Mouse (Mus musculus) midbrain, embryonic 15.5 days (tissue): ENCODE measurements around the gene Zdhhc7. TPM values are rescaled to one million over a fixed set of nuclear protein-coding genes. Genes with fewer than 3 reads are reported as not detected.
A peak's percentile ranks its signal among the peaks of the same experiment; 100 is the strongest.

Source experiments
- ATAC-seq: fragments of 200-750 bp; cut with Nextera tagmentation; replicated peaks from 2 replicates; pipeline ENCODE4 v1.8.0; 2017; ENCODE audit warnings: moderate TSS enrichment
- H3K27ac ChIP-seq: fragments of 300-500 bp; sonication (generic); 2 replicates; pipeline ENCODE4 v1.5.1; 2015; ENCODE audit warnings: mild to moderate bottlenecking, inconsistent platforms
- H3K27me3 ChIP-seq: fragments of 300-500 bp; sonication (generic); replicated peaks from 2 replicates; pipeline ENCODE4 v1.6.1; 2015; ENCODE audit warnings: inconsistent platforms
- H3K36me3 ChIP-seq: fragments of 300-500 bp; sonication (generic); replicated peaks from 2 replicates; pipeline ENCODE4 v1.6.1; 2015; ENCODE audit warnings: inconsistent platforms
- H3K4me1 ChIP-seq: fragments of 300-500 bp; sonication (generic); 2 replicates; pipeline ENCODE4 v1.6.1; 2015; ENCODE audit warnings: inconsistent platforms
- H3K4me2 ChIP-seq: fragments of 300-500 bp; sonication (generic); 2 replicates; pipeline ENCODE4 v1.6.1; 2015; ENCODE audit warnings: inconsistent platforms, mild to moderate bottlenecking, moderate library complexity
- H3K4me3 ChIP-seq: fragments of 300-500 bp; sonication (generic); 2 replicates; pipeline ENCODE4 v1.5.1; 2015; ENCODE audit warnings: mild to moderate bottlenecking, inconsistent platforms
- H3K9ac ChIP-seq: fragments of 300-500 bp; sonication (generic); 2 replicates; pipeline ENCODE4 v1.6.1; 2015; ENCODE audit warnings: mild to moderate bottlenecking, inconsistent platforms
- H3K9me3 ChIP-seq: fragments of 300-500 bp; sonication (generic); 2 replicates; pipeline ENCODE4 v1.6.1; 2016; ENCODE audit warnings: inconsistent platforms
- WGBS: fragments of 180-500 bp; shearing (Covaris S2); methylation state at CpG from one replicate; pipeline ENCODE4 v1.1.7; 2015; ENCODE audit warnings: mixed read lengths; 5-methylcytosine and 5-hydroxymethylcytosine counted together
- polyA plus RNA-seq: library from polyadenylated mRNA; unstranded; fragments of >200 nt; fragmentation: Nextera tagmentation; extraction: Ambion mirVana; gene quantifications from 2 replicates; pipeline ENCODE4 v1.2.1, GENCODE M21; 2015

The Zdhhc7 gene
- polyA plus RNA-seq, 1 experiment from 2014 or later: 31.3 TPM

- no peak for ATAC-seq
- no peak overlapping the region for H3K4me2 ChIP-seq
- peaks cover 34% of the 10 kb centered on the region for H3K4me1 ChIP-seq
These were observed 25.3 kb upstream of the Zdhhc7 start for GRCm38 (mm10) chr8:120126357-120127161.

GRCm38 (mm10) chr8:120124836-120125389 lies 23.6 kb upstream of the Zdhhc7 start:
- no peaks in the 10 kb centered on the region for H3K9me3 ChIP-seq
- WGBS: 27% methylated on average over 7 of the region's 7 CpGs
- no peaks in the 10 kb centered on the region for H3K27me3 ChIP-seq
- H3K9ac ChIP-seq: no peak overlapping the region
- no peaks in the 10 kb centered on the region for H3K36me3 ChIP-seq
- H3K4me1 ChIP-seq: peaks cover 34% of the 10 kb centered on the region
- H3K4me2 ChIP-seq: no peak overlapping the region
- no peak overlapping the region for H3K4me3 ChIP-seq
- 0 out of 2 replicates have a peak overlapping the region, but pooled peaks have one; percentile 17 for H3K27ac ChIP-seq
- ATAC-seq: peak; percentile 65; the same call in 1 of the 2 replicates

More at GRCm38 (mm10) chr8:120126357-120127161, 25.3 kb upstream of the Zdhhc7 start:
- WGBS: 17% methylated on average over 14 of the region's 14 CpGs
- no peaks in the 10 kb centered on the region for H3K36me3 ChIP-seq
- no peaks in the 10 kb centered on the region for H3K9me3 ChIP-seq
- H3K27me3 ChIP-seq: no peaks in the 10 kb centered on the region
- no peak overlapping the region for H3K9ac ChIP-seq
- peak overlapping the region; percentile 47; the same call in 1 of the 2 replicates for H3K27ac ChIP-seq
- H3K4me3 ChIP-seq: no peak overlapping the region

- Histone ChIP-seq H3K9ac (no peak overlapping the region), H3K36me3 (no peaks in the 10 kb centered on the region), H3K4me1 (peaks cover 34% of the 10 kb centered on the region), H3K27ac (peak overlapping the region; percentile 9; the same call in 1 of the 2 replicates), H3K27me3 (no peaks in the 10 kb centered on the region), H3K4me3 (no peak overlapping the region), H3K9me3 (no peaks in the 10 kb centered on the region), H3K4me2 (no peak overlapping the region)
- no peak for ATAC-seq
- 60% methylated on average over 6 of the region's 6 CpGs for WGBS
These were observed 23.0 kb upstream of the Zdhhc7 start for GRCm38 (mm10) chr8:120124261-120124660.

- Histone ChIP-seq H3K4me1 (peaks cover 17% of the 10 kb centered on the region), H3K27ac (no peak overlapping the region), H3K36me3 (no peaks in the 10 kb centered on the region), H3K27me3 (no peaks in the 10 kb centered on the region; the same call in 1 of the 2 replicates), H3K9ac (no peak overlapping the region), H3K9me3 (no peaks in the 10 kb centered on the region), H3K4me2 (no peak overlapping the region), H3K4me3 (no peak overlapping the region)
- WGBS: 68% methylated on average over 5 of the region's 5 CpGs
- ATAC-seq: no peak
These were observed 19.7 kb upstream of the Zdhhc7 start for GRCm38 (mm10) chr8:120120951-120121350.

GRCm38 (mm10) chr8:120119931-120120330 lies 18.6 kb upstream of the Zdhhc7 start:
- no peak overlapping the region for H3K4me3 ChIP-seq
- peaks cover 17% of the 10 kb centered on the region for H3K4me1 ChIP-seq
- WGBS: 77% methylated on average over 6 of the region's 6 CpGs
- H3K36me3 ChIP-seq: no peaks in the 10 kb centered on the region
- peaks cover 5% of the 10 kb centered on the region; the same call in 1 of the 2 replicates for H3K27me3 ChIP-seq
- no peak for ATAC-seq
- no peak overlapping the region for H3K4me2 ChIP-seq
- H3K27ac ChIP-seq: no peak overlapping the region
- H3K9me3 ChIP-seq: no peaks in the 10 kb centered on the region
- no peak overlapping the region for H3K9ac ChIP-seq

- no peak for ATAC-seq
- 69% methylated on average over 3 of the region's 3 CpGs for WGBS
- Histone ChIP-seq H3K9me3 (no peaks in the 10 kb centered on the region), H3K4me2 (no peak overlapping the region), H3K27me3 (peaks cover 6% of the 10 kb centered on the region; the same call in 1 of the 2 replicates), H3K9ac (no peak overlapping the region), H3K4me1 (peaks cover 17% of the 10 kb centered on the region), H3K4me3 (no peak overlapping the region), H3K27ac (no peak overlapping the region), H3K36me3 (no peaks in the 10 kb centered on the region)
These were observed 18.1 kb upstream of the Zdhhc7 start for GRCm38 (mm10) chr8:120119429-120119828.

GRCm38 (mm10) chr8:120118847-120119246 lies 17.6 kb upstream of the Zdhhc7 start:
- no peak for ATAC-seq
- H3K4me3 ChIP-seq: no peak overlapping the region
- no peaks in the 10 kb centered on the region for H3K9me3 ChIP-seq
- WGBS: 85% methylated on average over 5 of the region's 5 CpGs
- H3K4me1 ChIP-seq: peaks cover 16% of the 10 kb centered on the region
- no peaks in the 10 kb centered on the region for H3K36me3 ChIP-seq
- no peak overlapping the region for H3K4me2 ChIP-seq
- no peak overlapping the region for H3K9ac ChIP-seq
- no peak overlapping the region for H3K27ac ChIP-seq
- H3K27me3 ChIP-seq: peaks cover 6% of the 10 kb centered on the region; the same call in 1 of the 2 replicates

- H3K27ac ChIP-seq: no peak overlapping the region
- H3K36me3 ChIP-seq: no peaks in the 10 kb centered on the region
- WGBS: 91% methylated on average over 9 of the region's 9 CpGs
- peaks cover 18% of the 10 kb centered on the region for H3K4me1 ChIP-seq
- H3K4me2 ChIP-seq: no peak overlapping the region
- ATAC-seq: no peak
- no peak overlapping the region for H3K9ac ChIP-seq
- no peaks in the 10 kb centered on the region for H3K9me3 ChIP-seq
- H3K27me3 ChIP-seq: peaks cover 6% of the 10 kb centered on the region; the same call in 1 of the 2 replicates
- no peak overlapping the region for H3K4me3 ChIP-seq
These were observed 16.9 kb upstream of the Zdhhc7 start for GRCm38 (mm10) chr8:120118162-120118561.

GRCm38 (mm10) chr8:120116600-120116999 lies 15.3 kb upstream of the Zdhhc7 start:
- H3K27me3 ChIP-seq: peaks cover 6% of the 10 kb centered on the region; the same call in 1 of the 2 replicates
- no peak for ATAC-seq
- no peaks in the 10 kb centered on the region for H3K9me3 ChIP-seq
- H3K4me1 ChIP-seq: peaks cover 21% of the 10 kb centered on the region
- WGBS: 75% methylated on average over 7 of the region's 7 CpGs
- H3K9ac ChIP-seq: no peak overlapping the region
- H3K27ac ChIP-seq: no peak overlapping the region
- H3K4me2 ChIP-seq: no peak overlapping the region
- no peaks in the 10 kb centered on the region for H3K36me3 ChIP-seq
- no peak overlapping the region for H3K4me3 ChIP-seq

GRCm38 (mm10) chr8:120114315-120114841 lies 13.1 kb upstream of the Zdhhc7 start:
- peak overlapping the region; percentile 77 for H3K4me2 ChIP-seq
- peaks cover 21% of the 10 kb centered on the region for H3K4me1 ChIP-seq
- H3K27ac ChIP-seq: peak overlapping the region; percentile 88
- H3K36me3 ChIP-seq: no peaks in the 10 kb centered on the region
- 1% methylated on average over 46 of the region's 46 CpGs for WGBS
- no peaks in the 10 kb centered on the region for H3K9me3 ChIP-seq
- H3K4me3 ChIP-seq: peak overlapping the region; percentile 86
- ATAC-seq: peak; percentile 72
- H3K9ac ChIP-seq: peak overlapping the region; percentile 81
- peaks cover 6% of the 10 kb centered on the region; the same call in 1 of the 2 replicates for H3K27me3 ChIP-seq

GRCm38 (mm10) chr8:120113758-120114255 lies 12.5 kb upstream of the Zdhhc7 start, which contains the start of gene 6430548M08Rik:
TSS of gene 6430548M08Rik (plus strand) at chr8:120114152.
- under 1% methylated on average over 61 of the region's 61 CpGs for WGBS
- peak; percentile 96 for ATAC-seq
- peaks cover 6% of the 10 kb centered on the region; the same call in 1 of the 2 replicates for H3K27me3 ChIP-seq
- peak within 1 kb of the TSS; percentile 77 for H3K4me2 ChIP-seq
- peaks cover 21% of the 10 kb centered on the region for H3K4me1 ChIP-seq
- H3K9me3 ChIP-seq: no peaks in the 10 kb centered on the region
- H3K9ac ChIP-seq: peak within 1 kb of the TSS; percentile 81
- peak within 1 kb of the TSS; percentile 90 for H3K27ac ChIP-seq
- H3K4me3 ChIP-seq: peak within 1 kb of the TSS; percentile 86
- no peaks in the 10 kb centered on the region for H3K36me3 ChIP-seq

- 5% methylated on average over 10 of the region's 10 CpGs for WGBS
- H3K9me3 ChIP-seq: no peaks in the 10 kb centered on the region
- peak; percentile 34 for ATAC-seq
These were observed 12.0 kb upstream of the Zdhhc7 start for GRCm38 (mm10) chr8:120113306-120113705.

More at GRCm38 (mm10) chr8:120113306-120113705, 12.0 kb upstream of the Zdhhc7 start:
- Histone ChIP-seq H3K27ac (peak overlapping the region; percentile 90), H3K4me3 (peak overlapping the region; percentile 86), H3K4me2 (peak overlapping the region; percentile 77), H3K4me1 (peaks cover 21% of the 10 kb centered on the region), H3K27me3 (peaks cover 6% of the 10 kb centered on the region; the same call in 1 of the 2 replicates), H3K36me3 (no peaks in the 10 kb centered on the region), H3K9ac (peak overlapping the region; percentile 67)
